Mouse (Mus musculus) limb, embryonic 14.5 days (tissue): ENCODE results near the gene Pias4. TPM values are rescaled to one million over a fixed set of nuclear protein-coding genes. Genes with fewer than 3 reads are reported as not detected.

Experiments
- ATAC-seq: fragments of 200-750 bp; cut with Nextera tagmentation; 2 replicates; pipeline ENCODE4 v1.8.0; 2017; ENCODE audit warnings: low read depth, moderate number of reproducible peaks, moderate TSS enrichment; ENCODE audit not compliant: low FRiP score
- DNase-seq: peaks from one replicate; pipeline ENCODE4 v3.0.0-alpha.2; 2015; ENCODE audit warnings: low spot score
- H3K27ac ChIP-seq: fragments of 300-500 bp; sonication (generic); replicated peaks from 2 replicates; pipeline ENCODE4 v1.5.1; 2014; ENCODE audit warnings: low read depth, mild to moderate bottlenecking, low read length, moderate library complexity, mixed read lengths
- H3K27me3 ChIP-seq: fragments of 300-500 bp; sonication (generic); 2 replicates; pipeline ENCODE4 v1.6.1; 2014; ENCODE audit warnings: low read length, mixed read lengths; ENCODE audit not compliant: control insufficient read depth, insufficient read depth
- H3K36me3 ChIP-seq: fragments of 300-500 bp; sonication (generic); 2 replicates; pipeline ENCODE4 v1.6.1; 2014; ENCODE audit warnings: mild to moderate bottlenecking, low read length, moderate library complexity, mixed read lengths; ENCODE audit not compliant: control insufficient read depth, insufficient read depth
- H3K4me1 ChIP-seq: fragments of 300-500 bp; sonication (generic); 2 replicates; pipeline ENCODE4 v1.6.1; 2014; ENCODE audit warnings: antibody characterized with exemption, low read length, mixed read lengths; ENCODE audit not compliant: control insufficient read depth, insufficient read depth
- H3K4me2 ChIP-seq: fragments of 300-500 bp; sonication (generic); replicated peaks from 2 replicates; pipeline ENCODE4 v1.6.1; 2014; ENCODE audit warnings: low read depth, mild to moderate bottlenecking, low read length, moderate library complexity; ENCODE audit not compliant: severe bottlenecking
- H3K4me3 ChIP-seq: fragments of 300-500 bp; sonication (generic); replicated peaks from 2 replicates; pipeline ENCODE4 v1.5.1; 2014; ENCODE audit warnings: low read length
- H3K9ac ChIP-seq: fragments of 300-500 bp; sonication (generic); 2 replicates; pipeline ENCODE4 v1.6.1; 2014; ENCODE audit warnings: mild to moderate bottlenecking, low read depth, low read length, moderate library complexity; ENCODE audit not compliant: severe bottlenecking
- H3K9me3 ChIP-seq: fragments of 300-500 bp; sonication (generic); 2 replicates; pipeline ENCODE4 v1.6.1; 2016; ENCODE audit warnings: low read length; ENCODE audit not compliant: control insufficient read depth
- POLR2A ChIP-seq: fragments of 200-500 bp; IDR thresholded peaks from 2 replicates; pipeline ENCODE4 v1.8.0; 2012; ENCODE audit warnings: inconsistent platforms, mild to moderate bottlenecking, moderate library complexity, borderline replicate concordance; ENCODE audit not compliant: insufficient read depth, insufficient read length; ENCODE audit errors: extremely low read depth
- WGBS: fragments of 180-500 bp; shearing (Covaris S2); extraction: QIAGEN DNeasy Blood & Tissue Kit; methylation state at CpG from one replicate; pipeline ENCODE4 v1.1.7; 2014; 5-methylcytosine and 5-hydroxymethylcytosine counted together
- polyA plus RNA-seq, 2 experiments: library from polyadenylated mRNA; depleted of rRNA in 1 of 2; stranded (reverse) in 1 of 2; unstranded in 1 of 2; fragments of >200 nt; fragmentation: Nextera tagmentation in 1 of 2; extraction: Ambion mirVana in 1 of 2; gene quantifications; 2 replicates each; pipeline versions ENCODE4 v1.2.1 to v1.2.3; 2012 to 2014

The Pias4 gene
- polyA plus RNA-seq, 2 experiments: 35.1 to 40.4 TPM

GRCm38 (mm10) chr10:81122889-81123288 lies 44.8 kb downstream of the Pias4 start:
- Histone ChIP-seq H3K4me2 (no peak overlapping the region), H3K36me3 (peaks cover 69% of the 10 kb centered on the region), H3K27ac (no peak overlapping the region), H3K4me3 (no peak overlapping the region), H3K9ac (no peak overlapping the region), H3K27me3 (no peaks in the 10 kb centered on the region), H3K9me3 (no peaks in the 10 kb centered on the region), H3K4me1 (no peaks in the 10 kb centered on the region)
- TF ChIP-seq POLR2A: no peak
- DNase-seq (no peak), ATAC-seq (no peak)
- 83% methylated on average over 2 of the region's 2 CpGs for WGBS

- no peak overlapping the region for H3K9ac ChIP-seq
- no peak overlapping the region for H3K4me3 ChIP-seq
- no peak overlapping the region for H3K4me2 ChIP-seq
- WGBS: 84% methylated on average over 7 of the region's 7 CpGs
- no peaks in the 10 kb centered on the region for H3K9me3 ChIP-seq
- ATAC-seq (no peak), DNase-seq (no peak)
- no peak for TF ChIP-seq POLR2A
- H3K4me1 ChIP-seq: no peaks in the 10 kb centered on the region
- H3K36me3 ChIP-seq: peaks cover 87% of the 10 kb centered on the region
- no peak overlapping the region for H3K27ac ChIP-seq
- H3K27me3 ChIP-seq: no peaks in the 10 kb centered on the region
Observed at GRCm38 (mm10) chr10:81120650-81121049, 47.1 kb downstream of the Pias4 start.

GRCm38 (mm10) chr10:81119625-81120024 lies 48.1 kb downstream of the Pias4 start:
- H3K27me3 ChIP-seq: no peaks in the 10 kb centered on the region
- no peak for TF ChIP-seq POLR2A
- 89% methylated on average over 10 of the region's 10 CpGs for WGBS
- peaks cover 94% of the 10 kb centered on the region for H3K36me3 ChIP-seq
- no peak overlapping the region for H3K9ac ChIP-seq
- DNase-seq (no peak), ATAC-seq (0 out of 2 replicates have a peak, but pooled peaks have one; percentile 3)
- H3K4me1 ChIP-seq: no peaks in the 10 kb centered on the region
- no peak overlapping the region for H3K4me3 ChIP-seq
- H3K4me2 ChIP-seq: no peak overlapping the region
- no peak overlapping the region for H3K27ac ChIP-seq
- H3K9me3 ChIP-seq: no peaks in the 10 kb centered on the region

GRCm38 (mm10) chr10:81112946-81113345 lies 54.8 kb downstream of the Pias4 start:
- 95% methylated on average over 6 of the region's 6 CpGs for WGBS

GRCm38 (mm10) chr10:81106113-81106721 lies 61.5 kb downstream of the Pias4 start:
- under 1% methylated on average over 34 of the region's 35 CpGs for WGBS
- H3K9ac ChIP-seq: peak overlapping the region; percentile 96
- H3K9me3 ChIP-seq: no peaks in the 10 kb centered on the region
- H3K4me3 ChIP-seq: peak overlapping the region; percentile 95
- H3K36me3 ChIP-seq: peaks cover 34% of the 10 kb centered on the region
- TF ChIP-seq POLR2A: no peak
- DNase-seq (peak; percentile 73), ATAC-seq (peak; percentile 92)
- H3K4me2 ChIP-seq: peak overlapping the region; percentile 81
- H3K27ac ChIP-seq: peak overlapping the region; percentile 98
- H3K27me3 ChIP-seq: no peaks in the 10 kb centered on the region
- H3K4me1 ChIP-seq: peaks cover 17% of the 10 kb centered on the region

More at GRCm38 (mm10) chr10:81112946-81113345, 54.8 kb downstream of the Pias4 start:
- ATAC-seq: no peak
- DNase-seq: no peak
- no peak overlapping the region for H3K4me2 ChIP-seq
- H3K27ac ChIP-seq: no peak overlapping the region
- H3K4me1 ChIP-seq: no peaks in the 10 kb centered on the region
- H3K9me3 ChIP-seq: no peaks in the 10 kb centered on the region
- H3K4me3 ChIP-seq: no peak overlapping the region
- H3K9ac ChIP-seq: no peak overlapping the region
- no peak for TF ChIP-seq POLR2A
- H3K27me3 ChIP-seq: no peaks in the 10 kb centered on the region
- peaks cover 85% of the 10 kb centered on the region for H3K36me3 ChIP-seq
